Mouse (Mus musculus) regulatory T cell (primary cell): Measurements from ENCODE around the gene Sox14.

Experiments used
- in situ Hi-C: fragments of 300-600 bp; cut with MboI, MseI; formaldehyde crosslinking; loops from one replicate; pipeline ENCODE4 v1.15.1; 2025; ENCODE audit warnings: high pct_unique_total_duplicates

Gene Sox14

GRCm38 (mm10) chr9:99848327-99848726 lies 27.6 kb downstream of the Sox14 start:
- in situ Hi-C loops, result loop anchor here (5.0 to 10.0 kb wide), 2 partner anchors 539 to 944 kb away; partner anchors contain the start of gene 7420426K07Rik

- in situ Hi-C loops, result loop anchor here (5.0 to 10.0 kb wide), 2 partner anchors 540 to 942 kb away; partner anchors contain the start of gene 7420426K07Rik
Measured at GRCm38 (mm10) chr9:99846820-99847219, 29.1 kb downstream of the Sox14 start.

GRCm38 (mm10) chr9:99839367-99839766 lies 36.6 kb downstream of the Sox14 start:
- in situ Hi-C loops, result loop anchor here (10.0 kb wide), 1 partner anchor 325 kb away; no protein-coding TSS in a partner anchor

GRCm38 (mm10) chr9:99838877-99839276 lies 37.1 kb downstream of the Sox14 start:
- in situ Hi-C loops, result loop anchor here (10.0 kb wide), 1 partner anchor 324 kb away; no protein-coding TSS in a partner anchor

GRCm38 (mm10) chr9:99836707-99837106 lies 39.3 kb downstream of the Sox14 start:
- in situ Hi-C loops, result loop anchor here (10.0 kb wide), 1 partner anchor 322 kb away; no protein-coding TSS in a partner anchor

GRCm38 (mm10) chr9:99835624-99836430 lies 40.1 kb downstream of the Sox14 start:
- in situ Hi-C loops, result loop anchor here (10.0 kb wide), 1 partner anchor 321 kb away; no protein-coding TSS in a partner anchor
